Mouse (Mus musculus): ENCODE measurements at regions not wholly inside any gene's neighbourhood (a gene's known extent, or its start where the extent isn't known, plus 50 kb on each side); places are given as distances from the start of the nearest gene placed in this dataset.

GRCm38 (mm10) chr1:184462481-184463124, 269.8 kb downstream of the Hlx start:
- no peak for DNase-seq (ENCODE audit: low read depth, low spot score)

DNA sequence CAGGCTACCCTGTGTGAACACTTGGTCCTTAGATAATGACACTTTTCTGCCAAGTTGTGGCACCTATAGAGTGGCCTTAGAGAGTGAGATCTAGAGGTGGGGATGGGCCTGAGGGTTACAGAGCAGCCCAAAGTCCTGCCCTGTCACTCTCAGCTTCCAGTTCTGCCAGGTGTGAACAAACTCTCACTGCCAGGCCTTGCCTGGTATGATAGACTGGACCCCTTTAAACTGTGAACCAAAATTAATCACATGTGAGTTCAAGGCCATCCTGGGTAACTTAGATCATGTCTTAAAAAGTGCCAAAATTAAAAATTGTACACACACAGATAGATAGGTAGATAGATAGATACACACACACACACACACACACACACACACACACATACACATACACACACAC, 271.0 kb downstream of the Hlx start:
- no peak for DNase-seq (ENCODE audit: low read depth, low spot score)

GRCm38 (mm10) chr1:184456727-184457126, 275.7 kb downstream of the Hlx start:
- DNase-seq (ENCODE audit: low read depth, low spot score): no peak

DNA sequence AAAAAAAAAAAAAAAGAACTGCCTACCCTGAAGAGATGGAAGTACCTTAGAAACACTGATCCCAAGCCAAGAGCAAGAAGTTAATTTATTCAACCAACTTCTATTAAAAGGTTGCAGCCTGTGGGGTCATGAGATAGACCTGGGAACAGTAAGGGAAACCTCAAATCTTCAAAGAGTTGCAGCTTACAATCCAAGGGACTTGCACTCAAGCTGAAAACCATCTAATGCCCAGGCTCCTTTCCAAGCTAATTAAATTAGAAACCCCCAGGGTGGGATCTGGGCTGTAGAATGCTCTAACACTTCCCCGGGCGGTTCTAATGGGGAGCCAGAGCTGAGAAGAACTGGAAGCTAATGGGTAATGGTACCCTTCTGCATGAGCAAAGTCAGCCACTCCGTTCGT, 278.0 kb downstream of the Hlx start:
- DNase-seq (ENCODE audit: low read depth, low spot score): no peak

DNA sequence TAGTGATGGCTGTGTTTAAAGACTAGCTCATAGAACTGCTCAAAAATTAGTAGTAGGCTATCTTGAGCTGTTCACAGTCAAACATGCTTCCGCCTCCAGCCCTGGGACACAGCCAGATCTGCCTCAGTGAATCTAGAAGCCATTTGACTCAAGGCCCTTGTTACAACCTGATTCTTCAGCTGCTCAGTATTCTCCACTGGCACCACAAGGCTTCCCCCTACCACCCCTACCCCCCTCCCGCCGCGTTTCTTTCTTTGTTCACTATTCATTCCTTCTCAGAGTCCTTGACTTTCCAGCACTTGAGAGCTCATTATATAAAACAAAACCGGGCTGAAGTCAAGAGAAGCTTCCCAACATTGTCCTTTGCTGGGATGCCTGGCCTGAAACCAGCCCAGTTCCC, 278.7 kb downstream of the Hlx start:
- DNase-seq (ENCODE audit: low read depth, low spot score): no peak

DNA sequence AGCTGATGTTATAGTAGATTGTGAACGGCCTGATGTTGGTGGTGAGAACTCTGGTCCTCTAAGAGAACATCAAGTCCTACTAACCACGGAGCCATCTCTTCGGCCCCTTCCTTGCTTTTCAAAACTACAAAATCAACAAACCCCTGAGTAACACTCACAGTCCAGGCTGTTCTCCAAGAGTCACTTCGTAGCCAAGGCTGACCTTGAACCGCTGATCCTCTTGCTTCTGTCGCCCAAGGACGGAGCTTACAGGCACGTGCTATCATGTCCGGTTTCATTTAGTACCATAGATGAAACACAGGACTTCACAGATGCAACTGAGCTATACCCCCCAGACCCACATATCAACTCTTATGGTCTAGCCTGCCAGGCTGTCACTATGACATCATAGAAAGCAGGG, 279.4 kb downstream of the Hlx start:
- no peak for DNase-seq (ENCODE audit: low read depth, low spot score)

GRCm38 (mm10) chr1:184451686-184452085, 280.7 kb downstream of the Hlx start:
- no peak for DNase-seq (ENCODE audit: low read depth, low spot score)

DNA sequence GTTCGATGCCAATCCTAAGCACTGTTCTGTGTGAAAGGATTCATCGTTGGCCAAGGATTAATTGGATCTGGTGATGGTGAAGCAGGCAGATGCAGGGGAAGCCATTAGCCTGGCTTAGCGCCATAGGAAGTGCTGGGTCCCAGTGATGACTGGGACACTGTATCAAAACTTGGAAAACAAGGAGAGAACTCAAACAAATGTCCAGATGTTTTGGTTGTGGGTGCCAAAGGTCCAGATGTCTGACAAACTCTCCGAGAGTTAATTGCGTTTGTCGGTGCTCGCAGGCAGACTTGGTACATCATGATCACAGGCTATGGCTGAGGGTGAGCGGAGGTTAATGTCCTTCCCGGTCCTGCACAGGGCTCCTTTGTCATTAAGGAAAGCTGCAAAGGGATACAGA, 283.4 kb downstream of the Hlx start:
- no peak for DNase-seq (ENCODE audit: low read depth, low spot score)

DNA sequence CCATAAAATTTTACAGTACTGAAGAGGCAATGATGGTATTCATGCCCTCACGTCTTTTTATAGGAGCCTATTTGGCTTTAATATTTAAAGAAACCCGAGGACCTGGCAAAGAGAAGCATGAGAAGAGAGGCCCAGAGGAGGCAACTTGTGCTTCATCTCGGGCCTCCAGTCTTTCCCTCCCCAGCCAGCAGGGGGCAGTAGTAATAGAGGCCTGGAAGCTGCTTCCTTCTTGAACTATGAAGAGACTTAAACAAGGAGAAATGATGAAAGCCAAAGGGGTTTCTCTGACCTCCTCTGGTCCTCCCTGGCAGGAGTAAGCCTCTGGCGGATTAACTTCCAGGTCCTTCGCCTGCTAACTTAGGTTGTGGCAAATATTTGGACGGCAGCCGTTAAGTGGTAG, 284.5 kb downstream of the Hlx start:
- no peak for DNase-seq (ENCODE audit: low read depth, low spot score)

DNA sequence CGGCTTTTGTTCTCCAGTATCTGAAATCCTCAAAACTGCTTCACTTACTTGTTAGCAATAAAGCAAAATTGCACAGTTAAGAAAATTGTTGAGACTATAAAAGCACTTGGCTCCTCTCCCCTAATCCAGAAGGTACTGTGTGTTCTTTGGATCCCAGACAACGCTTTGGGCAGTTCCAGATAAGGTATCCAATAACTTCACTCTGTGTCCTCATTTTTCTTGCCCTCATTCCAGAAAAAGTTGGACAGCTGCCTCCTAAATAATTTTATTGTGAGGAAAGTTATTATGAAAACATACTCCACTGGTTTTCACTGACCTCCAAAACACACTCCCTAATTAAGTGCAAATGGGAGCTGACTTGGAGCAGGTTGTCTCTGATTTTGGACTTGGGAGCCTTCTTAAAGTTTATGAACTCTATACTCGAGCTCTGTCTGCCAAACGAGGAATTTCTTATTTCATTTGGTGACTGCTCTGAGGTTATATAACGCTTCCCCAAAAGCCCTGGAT, 285.2 kb downstream of the Hlx start:
- DNase-seq (ENCODE audit: low read depth, low spot score): no peak

- no peak for DNase-seq (ENCODE audit: low read depth, low spot score)
Measured at GRCm38 (mm10) chr1:184444189-184444588, 288.2 kb downstream of the Hlx start.

DNA sequence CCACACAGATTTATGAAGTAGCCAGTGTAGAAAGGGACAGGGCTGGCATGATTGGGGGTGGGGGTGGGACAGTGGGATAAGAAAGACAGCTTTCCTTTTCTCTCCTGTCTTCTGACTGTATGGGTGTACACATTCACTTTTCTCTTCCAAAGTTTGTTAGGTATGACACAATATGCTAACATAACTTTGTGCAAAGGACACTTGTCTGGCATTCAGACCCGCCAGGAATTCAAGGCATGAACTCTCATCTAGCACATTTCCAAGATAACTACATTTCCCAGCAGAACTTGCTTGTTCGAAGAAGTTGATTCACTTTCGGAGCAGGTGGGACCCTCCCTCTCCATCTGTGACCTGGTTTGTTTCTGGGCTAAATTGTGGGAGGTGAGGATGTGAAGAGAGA, 289.7 kb downstream of the Hlx start:
- DNase-seq (ENCODE audit: low read depth, low spot score): no peak

- DNase-seq (ENCODE audit: low read depth, low spot score): no peak
Measured at GRCm38 (mm10) chr1:184441005-184441557, 291.3 kb downstream of the Hlx start.

DNA sequence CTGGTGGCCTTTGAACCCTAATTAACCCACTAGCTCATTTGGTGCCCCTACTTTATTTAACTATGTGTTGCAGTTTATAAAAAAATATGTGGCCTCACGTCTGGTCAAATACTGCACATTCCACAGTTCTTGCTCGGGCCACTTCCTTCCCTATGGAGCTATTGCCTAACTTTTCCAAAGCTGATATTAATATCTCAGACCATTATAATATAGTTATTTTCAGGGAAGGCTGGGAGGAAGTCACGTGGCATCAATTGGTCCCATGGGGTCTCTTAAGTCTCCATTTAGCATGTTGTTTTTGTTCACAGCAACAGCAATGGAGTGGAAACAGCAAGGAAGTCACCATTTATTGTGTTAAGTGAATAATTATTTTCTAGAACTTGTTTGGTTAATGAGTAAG, 292.9 kb downstream of the Hlx start:
- DNase-seq (ENCODE audit: low read depth, low spot score): no peak

- DNase-seq (ENCODE audit: low read depth, low spot score): no peak
Measured at GRCm38 (mm10) chr1:184436387-184436786, 296.0 kb downstream of the Hlx start.

DNA sequence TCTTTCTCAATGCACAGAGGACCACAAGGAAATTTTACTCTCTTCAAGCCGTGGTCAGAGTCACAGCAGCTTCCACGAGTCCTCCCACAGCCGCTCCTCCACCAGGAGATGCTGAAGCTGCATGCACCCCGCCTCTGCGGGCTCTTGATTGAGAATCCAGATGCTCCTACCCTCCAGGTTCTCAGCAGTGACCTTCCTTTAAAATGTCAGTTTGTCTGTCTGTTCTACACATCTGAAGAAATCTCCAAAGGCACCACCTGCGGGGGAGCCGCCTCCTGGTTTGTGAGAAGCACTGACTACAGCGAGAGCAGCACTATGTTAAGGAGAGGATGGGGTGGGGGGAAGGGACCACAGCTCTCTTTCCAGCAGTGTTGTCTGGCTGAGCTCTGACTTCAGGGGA, 303.8 kb downstream of the Hlx start:
- DNase-seq (ENCODE audit: low read depth, low spot score): no peak

DNA sequence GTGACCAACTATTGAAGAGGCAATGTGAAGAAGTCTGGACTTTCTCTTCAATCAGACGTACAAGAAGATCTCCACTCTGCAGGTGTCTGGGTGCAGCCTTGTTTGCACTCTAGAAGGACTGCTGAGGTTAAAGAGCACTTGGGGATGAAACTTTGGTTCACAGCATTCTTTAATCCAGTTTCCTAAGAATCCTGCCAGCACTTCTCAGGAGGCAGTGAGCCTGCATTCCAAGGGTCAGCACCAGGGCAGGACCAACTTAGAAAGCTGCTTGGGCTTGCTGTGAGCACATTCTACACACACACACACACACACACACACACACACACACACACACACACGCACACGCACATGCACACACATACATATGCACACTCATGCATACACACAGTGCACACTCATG, 304.4 kb downstream of the Hlx start:
- no peak for DNase-seq (ENCODE audit: low read depth, low spot score)

DNA sequence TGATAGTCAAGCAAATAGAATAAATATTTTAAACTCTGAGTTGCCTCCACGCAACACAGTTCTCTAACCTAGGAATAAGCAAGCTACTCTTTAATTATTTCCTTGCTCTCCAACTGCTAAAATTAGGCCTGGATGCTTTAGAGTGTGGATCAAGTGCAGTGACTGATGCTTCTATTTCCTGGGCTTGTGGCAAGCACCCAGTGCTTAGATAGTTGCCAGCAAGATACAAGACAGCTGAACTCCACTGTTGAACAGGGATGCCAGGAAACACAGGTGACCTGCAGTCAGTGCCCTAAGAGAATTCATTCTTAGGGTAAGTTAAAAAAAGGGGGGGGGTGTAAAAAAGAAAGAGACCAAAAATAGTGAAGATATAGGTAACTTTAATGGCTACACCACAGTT, 306.7 kb downstream of the Hlx start:
- DNase-seq (ENCODE audit: low read depth, low spot score): no peak

DNA sequence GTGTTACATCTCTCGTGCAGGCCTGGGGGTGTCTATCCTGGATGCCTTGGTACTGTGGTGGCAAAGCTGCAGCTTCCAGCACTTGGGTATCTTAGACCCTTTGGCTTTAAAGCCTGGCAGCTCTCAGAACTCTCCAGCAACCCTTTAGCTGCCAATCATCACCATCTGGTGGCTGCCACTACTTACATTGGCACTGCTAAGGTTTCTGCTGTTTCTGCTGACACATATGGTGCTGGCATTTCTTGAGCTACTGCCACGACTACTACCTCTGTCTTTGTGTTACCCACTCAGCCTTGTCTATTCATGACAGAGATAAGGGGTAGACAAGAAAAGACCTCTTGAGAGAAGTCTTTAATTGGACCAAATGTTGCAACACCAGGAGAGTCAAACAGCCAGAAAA, 308.4 kb downstream of the Hlx start:
- DNase-seq (ENCODE audit: low read depth, low spot score): no peak

- no peak for DNase-seq (ENCODE audit: low read depth, low spot score)
Measured at GRCm38 (mm10) chr1:184412596-184412995, 319.8 kb downstream of the Hlx start.

- DNase-seq (ENCODE audit: low read depth, low spot score): no peak
Measured at GRCm38 (mm10) chr1:184411066-184411465, 321.4 kb downstream of the Hlx start.

DNA sequence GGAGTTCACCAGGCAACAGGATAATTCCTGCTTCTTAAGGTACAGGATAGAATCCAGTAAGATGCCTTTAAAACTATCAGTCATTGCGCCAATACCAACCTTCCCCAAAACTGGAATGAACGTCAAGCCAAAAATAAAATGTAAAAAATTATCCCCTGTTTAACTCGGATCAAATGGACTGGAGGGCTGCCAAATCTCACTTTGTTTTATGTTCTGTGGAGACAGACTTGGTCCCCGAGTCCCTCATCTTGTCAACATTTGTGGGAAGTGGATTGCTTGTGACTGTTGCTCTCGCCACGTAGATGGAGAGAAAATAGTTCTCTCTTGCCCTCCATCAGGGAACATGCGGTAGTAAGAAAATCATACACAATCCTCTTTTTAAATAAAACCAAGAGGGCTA, 322.4 kb downstream of the Hlx start:
- no peak for DNase-seq (ENCODE audit: low read depth, low spot score)

DNA sequence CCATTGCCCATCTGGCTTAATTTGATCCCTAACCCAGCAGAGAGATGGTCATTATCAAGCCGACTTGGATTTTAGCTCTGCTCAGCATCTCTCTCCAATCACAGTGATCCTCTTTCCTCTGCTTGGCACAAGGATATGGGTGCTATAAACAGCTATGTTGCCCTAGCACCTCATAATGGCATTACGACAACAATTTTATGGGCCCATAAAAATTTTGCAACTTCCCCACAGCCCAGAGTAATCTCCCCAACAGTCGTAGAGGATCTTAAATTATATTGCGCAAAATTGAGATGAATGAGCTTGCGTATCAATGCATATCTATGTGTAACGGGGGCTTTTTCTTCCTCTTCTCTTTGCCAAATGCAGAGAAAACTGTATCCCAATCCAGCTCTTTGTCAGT, 329.4 kb downstream of the Hlx start:
- DNase-seq (ENCODE audit: low read depth, low spot score): no peak

DNA sequence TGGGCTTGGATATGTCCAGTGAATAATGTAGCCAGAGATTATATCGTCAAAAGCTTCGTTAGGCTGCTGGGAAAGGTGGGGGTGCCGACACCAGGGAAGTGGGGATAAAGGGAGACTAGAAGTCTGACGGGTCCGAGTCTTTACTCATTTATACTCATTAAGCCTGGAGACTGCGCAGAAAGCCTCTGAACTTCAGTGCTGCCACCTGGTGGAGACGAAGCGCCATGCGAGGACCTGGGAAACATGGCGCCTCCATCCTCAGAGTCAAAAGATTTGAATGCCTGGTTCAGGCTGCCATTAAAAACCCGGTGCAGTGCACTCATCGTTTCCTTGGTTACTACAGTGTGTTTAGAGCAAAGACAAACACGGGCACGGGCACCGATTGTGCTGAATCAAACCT, 337.2 kb downstream of the Hlx start:
- DNase-seq (ENCODE audit: low read depth, low spot score): no peak

Measured in retina, adult 2 months (tissue).